In genomic region chr17:58587946-58588345, GRCm38 (mm10) we compare ENCODE assay signal across 8 mouse cellular contexts.
DNase-seq lines count a peak whose midpoint lies in the region; TF ChIP-seq lines count a peak whose summit lies in the region.
"Had no signal": no experiment of that assay in that cellular context is flagged by ENCODE, and none has a peak within 500 bp of the region (broad histone marks: within the 10 kb centered on the region; RNA-seq: fewer than 3 reads in every experiment).

No protein-coding gene starts in this region.

- no peak for TF ChIP-seq EP300 in MEL (IDR thresholded peaks at IDR 0.05; ENCODE audit: low read depth in 1 of 2, low read length in 2 of 2)

- intact Hi-C loops in left cerebral cortex, postnatal 14 days (cut with DNase I), result loop anchor here (2.0 to 10.0 kb wide), 2 partner anchors 233 to 317 kb away; no protein-coding TSS in a partner anchor
- intact Hi-C loops in gastrocnemius, postnatal 14 days (cut with DNase I; ENCODE audit: low total_unique reads), result no loop called here

- DNase-seq in layer of hippocampus, adult 11-12 months (ENCODE audit: low spot score), result peak; percentile 7
- DNase-seq in layer of hippocampus, adult 9-10 months (ENCODE audit: low spot score), result no peak
- DNase-seq in MEL (ENCODE audit: low read depth, low spot score), result peak; percentile 14
- DNase-seq in c-Kit-positive CD71-positive TER-119-negative erythroid progenitor cells, embryonic 14.5 days (ENCODE audit: low read depth), result peak; percentile 3
- DNase-seq in left cerebral cortex, postnatal 14 days (ENCODE audit: low spot score in 2 of 2), result peak; percentile 9 to 20
- DNase-seq in gastrocnemius, postnatal 14 days, result no peak
- no peak for DNase-seq in spleen, adult 18-20 months

- peak; percentile 57 for TF ChIP-seq RAD21 in MEL (IDR thresholded peaks at IDR 0.05; ENCODE audit: low read depth, low read length)

- no peaks in the 10 kb centered on the region for H3K4me1 ChIP-seq in MEL (ENCODE audit: control insufficient read depth in 1 of 2, insufficient read depth in 2 of 2, low read length in 2 of 2)
- H3K4me1 ChIP-seq: embryonic facial prominence, embryonic 12.5 days had no signal

- no peak overlapping the region for H3K4me3 ChIP-seq in MEL (ENCODE audit: control insufficient read depth in 1 of 2, insufficient read depth in 1 of 2, low read depth in 2 of 2, low read length in 2 of 2)
- H3K4me3 ChIP-seq: embryonic facial prominence, embryonic 12.5 days had no signal

- no peaks in the 10 kb centered on the region for H3K9me3 ChIP-seq in MEL (replicated peaks; ENCODE audit: insufficient read depth, low read length)
- H3K9me3 ChIP-seq: embryonic facial prominence, embryonic 12.5 days had no signal

- H3K27me3 ChIP-seq in MEL (ENCODE audit: control insufficient read depth in 1 of 2, insufficient read depth in 2 of 2, low read length in 2 of 2), result no peaks in the 10 kb centered on the region
- H3K27me3 ChIP-seq: embryonic facial prominence, embryonic 12.5 days had no signal

- TF ChIP-seq POLR2A in MEL (IDR thresholded peaks at IDR 0.05; ENCODE audit: control insufficient read depth in 1 of 2, insufficient read depth in 1 of 2, low read depth in 1 of 2, low read length in 2 of 2, poor library complexity in 1 of 2), result no peak

- no peaks in the 10 kb centered on the region for H3K79me2 ChIP-seq in MEL (ENCODE audit: control insufficient read depth, insufficient read depth, low read length, poor library complexity)

- no peaks in the 10 kb centered on the region for H3K36me3 ChIP-seq in MEL (ENCODE audit: control insufficient read depth in 1 of 2, insufficient read depth in 2 of 2, low read length in 2 of 2)
- H3K36me3 ChIP-seq: embryonic facial prominence, embryonic 12.5 days had no signal

- no peak overlapping the region for H3K27ac ChIP-seq in MEL (ENCODE audit: control insufficient read depth, low read depth, low read length)
- H3K27ac ChIP-seq: embryonic facial prominence, embryonic 12.5 days had no signal

- peak in 1 of 3 experiments; percentile 45; a peak in 2 of 6 replicates for TF ChIP-seq CTCF in MEL (IDR thresholded peaks at IDR 0.05 in 2 of 3, conservative IDR thresholded peaks at IDR 0.05 in 1 of 3; ENCODE audit: control insufficient read depth in 1 of 3, insufficient read depth in 1 of 3, low read depth in 2 of 3, low read length in 3 of 3, poor library complexity in 1 of 3, severe bottlenecking in 1 of 3)

- H3K9ac ChIP-seq in MEL (ENCODE audit: control insufficient read depth, low read depth, low read length, poor library complexity, severe bottlenecking), result no peak overlapping the region
- H3K9ac ChIP-seq: embryonic facial prominence, embryonic 12.5 days had no signal

TF ChIP-seq in MEL, 35 proteins besides CTCF, POLR2A, EP300 and RAD21:
- TF ChIP-seq SMC3 (IDR thresholded peaks at IDR 0.05; ENCODE audit: low read depth, low read length) (peak; percentile 33; the same call in 1 of the 2 replicates), CHD1 (IDR thresholded peaks at IDR 0.05; ENCODE audit: low read depth, low read length) (no peak), USF1 (IDR thresholded peaks at IDR 0.05; ENCODE audit: low read depth, low read length) (no peak)

Comparison
In these comparisons a context has a peak if more than half of its experiments do, and no peak if none do; other contexts are left out.
1. DNase-seq: peak in layer of hippocampus, adult 11-12 months (single experiment), MEL (single experiment), c-Kit-positive CD71-positive TER-119-negative erythroid progenitor cells, embryonic 14.5 days (single experiment) and left cerebral cortex, postnatal 14 days (2 of 2); none in layer of hippocampus, adult 9-10 months (single experiment), gastrocnemius, postnatal 14 days (single experiment) and spleen, adult 18-20 months (0 of 2).